Mouse (Mus musculus): ENCODE data around the gene Grin2b. TPM values are rescaled to one million over a fixed set of nuclear protein-coding genes. Genes with fewer than 3 reads are reported as not detected.
"Not testable (repeated sequence)": the region's sequence is repeated elsewhere in the genome, so short reads cannot be mapped to it uniquely, and the experiment has no call there.

The Grin2b gene
- total RNA-seq, 2 experiments from 2014 or later = 0.04 to 0.14 TPM

GRCm38 (mm10) chr6:135745606-135746005 is 427.7 kb downstream of the Grin2b start:
- intact Hi-C loops (cut with DNase I; ENCODE audit: low total_unique reads) = no loop called here
- no peak for DNase-seq

GRCm38 (mm10) chr6:135734227-135734732 is 439.0 kb downstream of the Grin2b start:
- intact Hi-C loops (cut with DNase I; ENCODE audit: low total_unique reads) = no loop called here
- DNase-seq = no peak

GRCm38 (mm10) chr6:135727106-135727505 is 446.2 kb downstream of the Grin2b start:
- DNase-seq = peak; percentile 23
- intact Hi-C loops (cut with DNase I; ENCODE audit: low total_unique reads) = no loop called here

- DNase-seq = no peak
- intact Hi-C loops (cut with DNase I; ENCODE audit: low total_unique reads) = no loop called here
Measured at GRCm38 (mm10) chr6:135721706-135722105, 451.6 kb downstream of the Grin2b start.

- intact Hi-C loops (cut with DNase I; ENCODE audit: low total_unique reads) = no loop called here
- DNase-seq = no peak
Measured at GRCm38 (mm10) chr6:135714906-135715305, 458.4 kb downstream of the Grin2b start.

GRCm38 (mm10) chr6:135714236-135714635 is 459.1 kb downstream of the Grin2b start:
- intact Hi-C loops (cut with DNase I; ENCODE audit: low total_unique reads) = no loop called here

GRCm38 (mm10) chr6:135713716-135714115 is 459.6 kb downstream of the Grin2b start:
- DNase-seq = no peak
- intact Hi-C loops (cut with DNase I; ENCODE audit: low total_unique reads) = no loop called here

More at GRCm38 (mm10) chr6:135714236-135714635, 459.1 kb downstream of the Grin2b start:
- DNase-seq = no peak

- intact Hi-C loops (cut with DNase I; ENCODE audit: low total_unique reads); DNase-seq: not testable (repeated sequence)
Measured at GRCm38 (mm10) chr6:135706850-135707522, 466.3 kb downstream of the Grin2b start.

GRCm38 (mm10) chr6:135703655-135704054 is 469.7 kb downstream of the Grin2b start:
- intact Hi-C loops (cut with DNase I; ENCODE audit: low total_unique reads) = no loop called here
- DNase-seq = no peak

GRCm38 (mm10) chr6:135701361-135701760 is 471.9 kb downstream of the Grin2b start:
- intact Hi-C loops (cut with DNase I; ENCODE audit: low total_unique reads) = no loop called here

GRCm38 (mm10) chr6:135700717-135701345 is 472.5 kb downstream of the Grin2b start:
- DNase-seq = no peak

More at GRCm38 (mm10) chr6:135701361-135701760, 471.9 kb downstream of the Grin2b start:
- no peak for DNase-seq

GRCm38 (mm10) chr6:135692533-135692932 is 480.8 kb downstream of the Grin2b start:
- DNase-seq = no peak
- intact Hi-C loops (cut with DNase I; ENCODE audit: low total_unique reads) = no loop called here

More at GRCm38 (mm10) chr6:135700717-135701345, 472.5 kb downstream of the Grin2b start:
- intact Hi-C loops (cut with DNase I; ENCODE audit: low total_unique reads) = no loop called here

- intact Hi-C loops (cut with DNase I; ENCODE audit: low total_unique reads) = no loop called here
- DNase-seq = no peak
Measured at GRCm38 (mm10) chr6:135691561-135691960, 481.8 kb downstream of the Grin2b start.

GRCm38 (mm10) chr6:135687926-135688325 is 485.4 kb downstream of the Grin2b start:
- intact Hi-C loops (cut with DNase I; ENCODE audit: low total_unique reads) = no loop called here

GRCm38 (mm10) chr6:135684206-135684605 is 489.1 kb downstream of the Grin2b start:
- DNase-seq = no peak
- intact Hi-C loops (cut with DNase I; ENCODE audit: low total_unique reads) = no loop called here

More at GRCm38 (mm10) chr6:135687926-135688325, 485.4 kb downstream of the Grin2b start:
- DNase-seq = no peak

- intact Hi-C loops (cut with DNase I; ENCODE audit: low total_unique reads); DNase-seq: not testable (repeated sequence)
Measured at GRCm38 (mm10) chr6:135681423-135681822, 491.9 kb downstream of the Grin2b start.

GRCm38 (mm10) chr6:135680105-135680710 is 493.1 kb downstream of the Grin2b start:
- intact Hi-C loops (cut with DNase I; ENCODE audit: low total_unique reads) = no loop called here
- DNase-seq = no peak

GRCm38 (mm10) chr6:135674380-135674779 is 498.9 kb downstream of the Grin2b start:
- intact Hi-C loops (cut with DNase I; ENCODE audit: low total_unique reads) = no loop called here
- DNase-seq = no peak

GRCm38 (mm10) chr6:135672003-135672402 is 501.3 kb downstream of the Grin2b start:
- no peak for DNase-seq
- intact Hi-C loops (cut with DNase I; ENCODE audit: low total_unique reads) = no loop called here

Data from gastrocnemius, postnatal 14 days (tissue).